Mouse (Mus musculus) thymus, postnatal 25 days (tissue): ENCODE measurements around the gene Ntn5.
"Not testable (repeated sequence)": the region's sequence is repeated elsewhere in the genome, so short reads cannot be mapped to it uniquely, and the experiment has no call there.

ENCODE experiments used
- DNase-seq: peaks from one replicate; pipeline ENCODE4 v3.0.0; 2022

Gene Ntn5

GRCm38 (mm10) chr7:45660746-45661478, 22.9 kb upstream of the Ntn5 start:
- no peak for DNase-seq

- DNase-seq: not testable (repeated sequence)
Observed at GRCm38 (mm10) chr7:45661702-45662101, 22.1 kb upstream of the Ntn5 start.

- no peak for DNase-seq
Observed at GRCm38 (mm10) chr7:45665303-45666138, 18.3 kb upstream of the Ntn5 start.

GRCm38 (mm10) chr7:45666161-45666560, 17.7 kb upstream of the Ntn5 start, which contains the start of gene Fut2:
Fut2 (minus strand) TSS chr7:45666394.
- DNase-seq: no peak

- DNase-seq: no peak
Observed at GRCm38 (mm10) chr7:45667761-45668160, 16.1 kb upstream of the Ntn5 start.

GRCm38 (mm10) chr7:45668921-45669320, 14.9 kb upstream of the Ntn5 start:
- no peak for DNase-seq

- no peak for DNase-seq
Observed at GRCm38 (mm10) chr7:45677627-45678295, 6.1 kb upstream of the Ntn5 start.

GRCm38 (mm10) chr7:45678513-45678912, 5.3 kb upstream of the Ntn5 start:
- DNase-seq: no peak

- DNase-seq: no peak
Observed at GRCm38 (mm10) chr7:45679966-45680621, 3.7 kb upstream of the Ntn5 start.

GRCm38 (mm10) chr7:45681046-45681736, 2.6 kb upstream of the Ntn5 start:
- DNase-seq: no peak

GRCm38 (mm10) chr7:45682144-45683126, 1.4 kb upstream of the Ntn5 start:
- peak; percentile 85 for DNase-seq

GRCm38 (mm10) chr7:45685811-45686210, 2.0 kb downstream of the Ntn5 start:
- no peak for DNase-seq

GRCm38 (mm10) chr7:45686841-45687240, 3.0 kb downstream of the Ntn5 start:
- no peak for DNase-seq

GRCm38 (mm10) chr7:45689099-45689498, 5.3 kb downstream of the Ntn5 start:
- DNase-seq: no peak

GRCm38 (mm10) chr7:45689800-45690199, 6.0 kb downstream of the Ntn5 start:
- no peak for DNase-seq

- DNase-seq: no peak
Observed at GRCm38 (mm10) chr7:45692364-45692763, 8.5 kb downstream of the Ntn5 start.

GRCm38 (mm10) chr7:45693921-45694591, 10.2 kb downstream of the Ntn5 start, which contains the start of gene Sec1:
Sec1 (minus strand) TSS chr7:45694402.
- DNase-seq: no peak

GRCm38 (mm10) chr7:45695098-45695497, 11.3 kb downstream of the Ntn5 start:
- no peak for DNase-seq

- no peak for DNase-seq
Observed at GRCm38 (mm10) chr7:45697894-45698293, 14.1 kb downstream of the Ntn5 start.

- DNase-seq: no peak
Observed at GRCm38 (mm10) chr7:45699523-45700141, 15.8 kb downstream of the Ntn5 start, which contains the start of gene Car11. Car11 (plus strand) TSS chr7:45699843.
